Mouse (Mus musculus): ENCODE measurements around the gene Sh3rf1. TPM values are rescaled to one million over a fixed set of nuclear protein-coding genes. Genes with fewer than 3 reads are reported as not detected.

The Sh3rf1 gene
- polyA plus RNA-seq, 1 experiment from 2014 or later, result 1.2 TPM

DNA sequence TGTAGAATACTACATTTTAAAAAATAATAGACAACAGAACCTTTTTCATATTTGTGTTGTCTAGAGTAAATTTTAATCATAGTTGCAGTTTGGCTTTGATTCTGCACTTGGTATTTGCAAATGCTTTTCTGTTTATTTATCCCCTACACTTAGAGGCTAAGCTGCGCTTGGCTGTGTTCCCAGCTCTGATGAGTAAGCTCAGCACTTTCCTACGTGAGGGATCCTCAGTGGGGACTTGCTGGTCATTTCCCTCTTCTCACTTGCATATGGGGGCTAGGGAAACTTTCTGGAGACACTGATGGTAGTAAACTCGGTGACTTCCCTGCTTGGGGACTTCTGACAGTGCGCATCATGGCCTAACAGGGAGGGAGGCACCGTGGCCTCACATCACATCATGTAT, 41.7 kb downstream of the Sh3rf1 start:
- Histone ChIP-seq H3K4me1 (replicated peaks) (0 out of 2 replicates have a peak, but pooled peaks cover 3% of the 10 kb centered on the region), H3K36me3 (replicated peaks) (no peaks in the 10 kb centered on the region), H3K9me3 (replicated peaks) (no peaks in the 10 kb centered on the region), H3K27ac (replicated peaks) (no peak overlapping the region), H3K4me3 (replicated peaks) (no peak overlapping the region), H3K4me2 (no peak overlapping the region), H3K27me3 (no peaks in the 10 kb centered on the region), H3K9ac (no peak overlapping the region)
- no peak for ATAC-seq (ENCODE audit: insufficient read depth)
- 59% methylated on average over 5 of the region's 5 CpGs for WGBS (ENCODE audit: insufficient replicate concordance)

DNA sequence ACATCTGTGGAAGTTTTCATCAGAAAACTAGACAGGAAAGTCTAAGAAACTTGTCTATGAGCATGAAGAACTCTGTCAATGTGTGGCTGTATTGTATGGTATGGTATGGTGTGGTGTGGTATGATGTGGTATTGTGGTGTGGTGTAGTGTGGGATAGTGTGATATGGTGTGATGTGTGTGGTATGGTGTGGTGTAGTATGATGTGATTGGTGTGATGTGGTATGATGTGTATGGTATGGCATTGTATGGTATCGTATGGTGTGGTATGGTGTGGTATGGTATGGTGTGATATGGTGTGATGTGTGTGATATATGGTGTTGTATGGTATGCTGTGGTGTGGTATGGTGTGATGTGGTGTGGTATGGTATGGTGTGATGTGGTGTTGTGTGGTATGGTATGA, 43.4 kb downstream of the Sh3rf1 start:
- H3K9me3 ChIP-seq (replicated peaks), result no peaks in the 10 kb centered on the region
- H3K4me3 ChIP-seq (replicated peaks), result no peak overlapping the region
- ATAC-seq (ENCODE audit: insufficient read depth), result no peak
- H3K27me3 ChIP-seq, result no peaks in the 10 kb centered on the region
- H3K4me2 ChIP-seq, result no peak overlapping the region
- H3K36me3 ChIP-seq (replicated peaks), result no peaks in the 10 kb centered on the region
- 78% methylated on average over 1 of the region's 1 CpGs for WGBS (ENCODE audit: insufficient replicate concordance)
- H3K27ac ChIP-seq (replicated peaks), result no peak overlapping the region
- no peak overlapping the region for H3K9ac ChIP-seq
- 0 out of 2 replicates have a peak, but pooled peaks cover 3% of the 10 kb centered on the region for H3K4me1 ChIP-seq (replicated peaks)

DNA sequence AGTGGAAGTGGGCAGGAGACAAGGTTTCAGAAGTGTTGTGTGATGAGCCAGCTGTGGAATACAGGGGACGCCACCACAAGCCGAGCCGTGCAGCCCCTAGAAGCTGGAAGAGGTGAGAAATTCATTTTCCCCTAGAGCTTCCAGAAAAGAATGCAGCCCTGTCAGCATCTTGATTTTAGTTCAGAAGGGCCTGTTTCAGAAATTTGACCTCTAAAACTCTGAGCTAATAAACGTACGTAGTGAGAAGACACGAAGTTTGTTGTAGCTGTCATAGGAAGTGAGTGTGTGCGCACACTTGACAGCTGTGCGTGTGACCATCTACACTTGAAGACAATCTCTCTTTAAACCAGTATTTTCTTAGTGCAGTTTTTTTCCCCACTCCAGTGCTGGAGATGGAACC, 44.0 kb downstream of the Sh3rf1 start:
- no peak overlapping the region for H3K4me3 ChIP-seq (replicated peaks)
- H3K9ac ChIP-seq, result no peak overlapping the region
- ATAC-seq (ENCODE audit: insufficient read depth), result no peak
- no peak overlapping the region for H3K27ac ChIP-seq (replicated peaks)
- no peaks in the 10 kb centered on the region for H3K27me3 ChIP-seq
- 0 out of 2 replicates have a peak, but pooled peaks cover 3% of the 10 kb centered on the region for H3K4me1 ChIP-seq (replicated peaks)
- WGBS (ENCODE audit: insufficient replicate concordance), result 78% methylated on average over 8 of the region's 8 CpGs
- no peaks in the 10 kb centered on the region for H3K36me3 ChIP-seq (replicated peaks)
- no peaks in the 10 kb centered on the region for H3K9me3 ChIP-seq (replicated peaks)
- no peak overlapping the region for H3K4me2 ChIP-seq

DNA sequence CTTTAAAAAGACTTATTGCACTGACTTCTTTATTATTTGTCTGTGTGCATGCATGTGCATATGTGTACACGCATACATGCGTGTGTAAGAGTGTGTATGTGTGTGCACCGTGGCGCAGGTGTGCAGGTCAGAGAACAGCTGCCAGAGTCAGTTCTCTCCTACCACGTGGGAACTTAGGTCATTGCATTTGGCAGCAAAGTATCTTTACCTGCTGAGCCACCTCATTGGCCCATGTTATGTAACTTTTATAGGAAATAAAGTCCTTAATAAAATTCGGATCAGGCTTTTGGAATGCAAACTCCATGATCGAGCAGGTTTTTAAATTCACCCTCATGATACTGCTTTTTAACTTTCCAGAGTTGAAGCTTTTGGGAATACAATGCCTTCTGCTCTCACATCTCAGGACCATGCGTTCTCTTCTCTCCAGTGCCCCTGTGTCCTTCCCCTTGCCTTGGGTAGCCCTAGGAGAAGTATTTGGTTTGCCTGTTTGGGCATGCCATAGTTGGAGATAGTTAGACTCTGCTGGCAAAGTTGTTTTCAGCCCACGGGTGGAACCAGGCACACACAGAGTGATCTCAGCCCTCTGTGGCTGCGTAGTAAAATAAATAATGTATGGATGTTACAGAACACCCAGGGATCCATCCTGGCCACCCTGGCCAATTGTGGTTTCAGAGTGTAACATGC, 44.7 kb downstream of the Sh3rf1 start:
- Histone ChIP-seq H3K27me3 (no peaks in the 10 kb centered on the region), H3K27ac (replicated peaks) (no peak overlapping the region), H3K4me3 (replicated peaks) (no peak overlapping the region), H3K36me3 (replicated peaks) (no peaks in the 10 kb centered on the region), H3K4me2 (no peak overlapping the region), H3K9ac (no peak overlapping the region), H3K9me3 (replicated peaks) (no peaks in the 10 kb centered on the region), H3K4me1 (replicated peaks) (0 out of 2 replicates have a peak, but pooled peaks cover 3% of the 10 kb centered on the region)
- 73% methylated on average over 10 of the region's 10 CpGs for WGBS (ENCODE audit: insufficient replicate concordance)
- ATAC-seq (ENCODE audit: insufficient read depth), result no peak

DNA sequence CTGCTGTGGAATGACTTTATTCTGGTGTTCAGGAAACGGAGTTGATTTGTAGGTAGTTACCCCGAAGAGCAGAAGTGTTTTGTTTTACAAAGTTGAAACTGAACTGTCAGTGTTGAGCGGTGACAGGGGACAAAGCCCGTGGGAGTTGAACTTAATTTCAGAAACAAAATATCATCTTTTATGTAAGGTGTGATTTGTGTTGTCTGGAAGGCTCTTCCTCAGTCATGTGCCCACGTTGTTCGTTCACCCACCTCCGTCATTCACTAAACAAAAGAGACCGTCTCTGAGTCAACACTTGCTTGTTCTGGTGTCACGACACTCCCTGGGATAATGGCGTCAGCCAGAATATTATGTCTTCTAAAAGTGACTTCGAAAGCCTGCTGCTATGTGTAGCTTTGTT, 46.3 kb downstream of the Sh3rf1 start:
- no peak for ATAC-seq (ENCODE audit: insufficient read depth)
- H3K27ac ChIP-seq (replicated peaks), result no peak overlapping the region
- no peak overlapping the region for H3K9ac ChIP-seq
- H3K9me3 ChIP-seq (replicated peaks), result no peaks in the 10 kb centered on the region
- WGBS (ENCODE audit: insufficient replicate concordance), result 73% methylated on average over 11 of the region's 11 CpGs
- no peak overlapping the region for H3K4me3 ChIP-seq (replicated peaks)
- no peaks in the 10 kb centered on the region for H3K36me3 ChIP-seq (replicated peaks)
- no peak overlapping the region for H3K4me2 ChIP-seq
- no peaks in the 10 kb centered on the region for H3K27me3 ChIP-seq
- 0 out of 2 replicates have a peak, but pooled peaks cover 5% of the 10 kb centered on the region for H3K4me1 ChIP-seq (replicated peaks)

DNA sequence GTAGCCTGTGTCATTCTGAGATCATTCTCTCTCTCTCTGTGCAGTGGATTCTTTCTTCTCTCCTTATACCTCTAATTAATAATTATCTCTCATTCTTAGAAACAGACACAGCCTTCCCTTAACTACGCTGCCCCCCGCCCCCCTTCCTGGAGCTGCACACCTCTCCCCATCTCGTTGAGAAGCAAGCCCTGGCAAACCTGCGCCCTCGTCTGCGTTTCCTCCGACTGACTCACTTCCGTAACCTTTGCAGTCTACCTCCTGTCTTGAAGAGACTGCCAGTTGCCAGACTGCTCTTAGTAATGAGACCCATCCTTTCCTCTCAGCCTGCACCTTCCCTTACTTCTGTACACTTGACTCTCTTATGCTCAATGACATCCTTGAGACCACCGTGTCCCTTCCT, 46.9 kb downstream of the Sh3rf1 start:
- WGBS (ENCODE audit: insufficient replicate concordance), result 74% methylated on average over 9 of the region's 9 CpGs
- no peak overlapping the region for H3K4me2 ChIP-seq
- no peak overlapping the region for H3K27ac ChIP-seq (replicated peaks)
- H3K36me3 ChIP-seq (replicated peaks), result no peaks in the 10 kb centered on the region
- no peaks in the 10 kb centered on the region for H3K27me3 ChIP-seq
- H3K9me3 ChIP-seq (replicated peaks), result no peaks in the 10 kb centered on the region
- 0 out of 2 replicates have a peak, but pooled peaks cover 8% of the 10 kb centered on the region for H3K4me1 ChIP-seq (replicated peaks)
- no peak overlapping the region for H3K4me3 ChIP-seq (replicated peaks)
- ATAC-seq (ENCODE audit: insufficient read depth), result no peak
- H3K9ac ChIP-seq, result no peak overlapping the region

DNA sequence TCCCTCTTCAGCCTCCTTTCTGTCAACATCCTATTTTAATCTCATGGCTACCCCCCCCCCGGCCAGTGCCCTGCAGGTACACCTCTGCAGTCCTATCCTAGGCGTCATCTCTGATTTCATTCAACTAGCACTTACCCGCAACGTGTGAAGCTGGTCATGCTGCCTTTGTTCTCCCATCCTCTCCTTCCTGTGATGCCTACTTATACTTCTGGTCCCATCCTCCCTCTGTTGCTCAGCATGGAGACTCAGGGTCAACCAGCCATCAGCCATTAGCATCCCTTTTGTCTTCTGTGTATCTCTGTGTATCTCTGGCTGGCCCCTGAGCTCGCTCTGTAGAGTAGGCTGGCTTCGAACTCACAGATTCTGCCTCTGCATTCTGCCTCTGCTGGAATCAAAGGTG, 47.3 kb downstream of the Sh3rf1 start:
- 78% methylated on average over 4 of the region's 6 CpGs for WGBS (ENCODE audit: insufficient replicate concordance)
- Histone ChIP-seq H3K9me3 (replicated peaks) (no peaks in the 10 kb centered on the region), H3K27ac (replicated peaks) (no peak overlapping the region), H3K36me3 (replicated peaks) (no peaks in the 10 kb centered on the region), H3K27me3 (no peaks in the 10 kb centered on the region), H3K9ac (no peak overlapping the region), H3K4me3 (replicated peaks) (no peak overlapping the region), H3K4me1 (replicated peaks) (0 out of 2 replicates have a peak, but pooled peaks cover 7% of the 10 kb centered on the region), H3K4me2 (no peak overlapping the region)
- ATAC-seq (ENCODE audit: insufficient read depth), result no peak

DNA sequence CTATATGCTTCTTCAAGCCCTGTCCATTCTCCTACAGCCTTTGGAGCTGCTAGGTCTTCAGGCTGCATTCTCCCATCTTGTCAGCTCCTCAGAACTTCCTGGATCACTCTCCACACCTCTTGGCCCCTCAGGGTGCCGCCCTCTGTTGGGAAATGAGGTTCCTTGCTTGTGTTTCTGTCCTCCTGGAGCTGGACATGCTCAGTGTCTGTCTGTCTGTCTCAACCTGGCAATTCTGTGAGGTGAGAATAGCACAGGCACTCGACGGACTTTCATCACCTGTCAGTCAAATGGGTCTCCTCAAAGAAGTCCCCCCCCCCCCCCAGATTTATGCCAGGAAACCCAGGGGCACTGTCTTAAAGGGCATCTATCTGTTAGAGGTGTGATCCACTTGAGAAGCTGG, 49.2 kb downstream of the Sh3rf1 start:
- no peaks in the 10 kb centered on the region for H3K36me3 ChIP-seq (replicated peaks)
- H3K4me2 ChIP-seq, result no peak overlapping the region
- no peaks in the 10 kb centered on the region for H3K9me3 ChIP-seq (replicated peaks)
- H3K4me3 ChIP-seq (replicated peaks), result no peak overlapping the region
- ATAC-seq (ENCODE audit: insufficient read depth), result no peak
- H3K4me1 ChIP-seq (replicated peaks), result 0 out of 2 replicates have a peak, but pooled peaks cover 11% of the 10 kb centered on the region
- no peak overlapping the region for H3K9ac ChIP-seq
- 58% methylated on average over 3 of the region's 3 CpGs for WGBS (ENCODE audit: insufficient replicate concordance)
- H3K27me3 ChIP-seq, result no peaks in the 10 kb centered on the region
- H3K27ac ChIP-seq (replicated peaks), result no peak overlapping the region

DNA sequence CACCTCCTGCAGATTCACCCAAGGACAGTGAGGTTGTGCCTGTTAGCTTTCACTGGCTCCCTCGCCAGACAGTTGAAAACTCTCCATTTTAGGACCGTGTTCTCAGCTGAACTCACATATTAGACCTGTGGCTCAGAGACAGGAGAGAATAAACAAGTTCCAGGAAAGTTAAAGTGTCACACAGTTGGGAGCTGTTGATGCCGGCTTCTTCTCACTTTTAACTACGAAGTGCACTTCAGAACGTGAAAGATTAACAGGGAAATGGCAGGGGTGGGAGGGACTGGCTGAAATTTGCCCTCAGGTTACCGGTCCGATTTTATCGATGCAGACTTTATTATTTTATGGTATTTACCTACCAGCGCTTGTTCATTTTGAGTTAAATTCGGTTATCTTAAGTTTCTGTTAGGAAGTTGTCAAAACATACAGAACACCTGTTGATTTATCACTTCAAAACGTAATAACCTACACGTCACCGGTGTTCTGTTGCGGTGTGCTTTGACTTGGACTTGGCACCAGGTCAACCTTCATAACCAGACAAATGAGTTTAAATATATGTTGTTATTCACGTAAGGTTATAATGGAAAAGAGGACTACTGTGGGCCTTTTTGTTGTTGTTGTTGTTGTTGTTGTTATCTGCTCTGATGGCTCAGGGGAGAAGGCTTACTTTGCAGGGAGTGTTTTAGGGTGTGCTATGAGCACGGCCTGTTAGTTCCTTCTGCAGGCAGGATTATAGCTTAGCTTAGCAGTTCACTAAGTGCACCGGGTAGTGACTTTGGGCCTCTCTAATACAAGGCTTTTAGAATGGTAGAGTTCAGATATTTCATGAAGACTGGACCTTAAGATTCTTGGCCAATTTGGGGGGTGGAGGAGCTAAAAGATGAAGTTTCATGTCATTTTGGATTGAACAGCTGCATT, 49.9 kb downstream of the Sh3rf1 start:
- H3K4me1 ChIP-seq (replicated peaks), result 0 out of 2 replicates have a peak, but pooled peaks cover 11% of the 10 kb centered on the region
- no peak overlapping the region for H3K4me2 ChIP-seq
- H3K36me3 ChIP-seq (replicated peaks), result no peaks in the 10 kb centered on the region
- no peak overlapping the region for H3K27ac ChIP-seq (replicated peaks)
- H3K9ac ChIP-seq, result no peak overlapping the region
- WGBS (ENCODE audit: insufficient replicate concordance), result 70% methylated on average over 17 of the region's 17 CpGs
- no peaks in the 10 kb centered on the region for H3K9me3 ChIP-seq (replicated peaks)
- H3K4me3 ChIP-seq (replicated peaks), result no peak overlapping the region
- no peak for ATAC-seq (ENCODE audit: insufficient read depth)
- H3K27me3 ChIP-seq, result no peaks in the 10 kb centered on the region

DNA sequence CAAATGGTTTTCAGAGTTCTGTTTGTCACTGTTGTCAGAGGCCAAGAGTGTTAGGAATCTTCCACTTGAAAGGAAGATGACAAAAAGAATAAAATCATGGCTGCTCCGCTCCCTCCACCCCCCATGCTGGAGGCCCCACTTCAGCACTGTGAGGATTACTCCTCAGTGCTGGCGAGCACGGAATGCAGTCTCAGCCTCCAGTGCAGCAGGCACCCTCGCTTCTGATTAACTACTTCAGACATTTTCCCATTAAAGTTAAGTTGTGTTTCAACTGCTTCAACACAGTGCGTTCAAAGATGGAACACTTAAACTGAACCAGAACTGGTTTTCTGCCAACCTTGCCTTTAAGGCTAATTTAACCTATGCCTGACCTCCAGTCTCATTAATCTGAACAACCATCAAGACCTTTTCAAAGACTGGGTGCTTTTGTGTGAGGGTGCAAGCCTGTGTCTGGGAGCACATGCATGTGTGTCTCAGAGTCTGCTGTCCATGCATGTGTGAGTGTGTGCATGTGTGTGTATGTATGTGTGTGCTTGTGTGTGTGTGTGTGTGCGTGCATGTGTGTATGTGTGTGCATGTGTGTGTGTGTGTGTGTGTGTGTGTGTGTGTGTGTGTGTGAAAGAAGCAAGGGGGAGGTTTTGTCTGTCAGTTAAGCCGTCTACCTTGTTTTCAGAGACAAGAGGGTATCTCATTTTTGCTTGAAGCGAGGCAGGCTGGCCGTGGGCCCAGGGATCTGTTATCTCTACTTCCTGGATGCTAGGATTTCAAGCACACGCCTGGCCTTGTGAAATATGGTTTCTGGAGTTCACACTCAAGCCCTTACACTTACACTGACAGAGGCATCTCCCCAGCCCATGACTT, 51.2 kb downstream of the Sh3rf1 start:
- no peak overlapping the region for H3K27ac ChIP-seq (replicated peaks)
- no peaks in the 10 kb centered on the region for H3K36me3 ChIP-seq (replicated peaks)
- H3K9me3 ChIP-seq (replicated peaks), result no peaks in the 10 kb centered on the region
- no peak overlapping the region for H3K4me3 ChIP-seq (replicated peaks)
- H3K9ac ChIP-seq, result no peak overlapping the region
- H3K4me1 ChIP-seq (replicated peaks), result 0 out of 2 replicates have a peak, but pooled peaks cover 11% of the 10 kb centered on the region
- no peak for ATAC-seq (ENCODE audit: insufficient read depth)
- H3K27me3 ChIP-seq, result no peaks in the 10 kb centered on the region
- 51% methylated on average over 10 of the region's 10 CpGs for WGBS (ENCODE audit: insufficient replicate concordance)
- no peak overlapping the region for H3K4me2 ChIP-seq
